Mouse (Mus musculus) lung, postnatal 14 days (tissue): ENCODE measurements at regions not wholly inside any gene's neighbourhood (a gene's known extent, or its start where the extent isn't known, plus 50 kb on each side); places are given as distances from the start of the nearest gene placed in this dataset.
A peak's percentile ranks its signal among the peaks of the same experiment; 100 is the strongest.
"Not testable (repeated sequence)": the region's sequence is repeated elsewhere in the genome, so short reads cannot be mapped to it uniquely, and the experiment has no call there.

Experiments
- DNase-seq: peaks from one replicate; pipeline ENCODE4 v3.0.0; 2021

DNA sequence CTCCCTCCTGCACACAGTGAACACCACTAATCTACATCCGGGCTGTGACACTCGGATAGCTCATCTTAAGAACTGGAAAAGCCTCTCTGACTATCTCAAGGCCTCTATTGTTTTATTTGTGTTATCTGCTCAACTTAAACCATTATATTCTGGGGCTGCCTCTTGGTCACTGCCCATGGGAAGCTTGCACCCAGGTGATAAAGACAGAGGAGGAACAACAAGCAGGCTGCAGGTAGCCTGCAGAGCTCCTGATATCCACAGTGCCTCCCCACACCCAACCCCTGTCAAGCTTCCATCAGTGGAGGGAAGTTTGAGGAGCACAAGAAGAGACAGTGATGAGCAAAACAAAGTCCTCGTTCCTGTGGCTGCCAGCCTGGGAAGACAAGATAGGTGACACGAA is 467.0 kb upstream of the Smim15 start:
- no peak for DNase-seq

DNA sequence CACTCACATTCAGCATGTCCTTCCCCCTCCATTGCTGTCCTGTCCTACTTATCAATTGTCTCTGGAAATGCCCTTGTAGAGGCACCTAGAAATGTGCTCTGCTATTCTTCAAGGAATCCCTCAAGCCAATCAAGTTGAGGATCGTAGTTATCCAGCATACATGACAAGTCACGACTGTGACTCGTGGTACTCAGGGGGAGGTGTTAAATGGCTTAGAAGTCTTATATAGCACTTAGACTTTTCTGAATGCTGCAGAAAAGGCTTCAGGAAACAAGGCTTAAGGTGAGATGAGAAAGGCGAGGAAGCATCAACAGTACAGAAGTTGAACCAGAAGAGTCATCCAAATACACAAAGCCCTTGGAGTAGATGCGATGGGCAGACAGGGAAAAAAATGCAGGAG is 467.5 kb upstream of the Smim15 start:
- no peak for DNase-seq

DNA sequence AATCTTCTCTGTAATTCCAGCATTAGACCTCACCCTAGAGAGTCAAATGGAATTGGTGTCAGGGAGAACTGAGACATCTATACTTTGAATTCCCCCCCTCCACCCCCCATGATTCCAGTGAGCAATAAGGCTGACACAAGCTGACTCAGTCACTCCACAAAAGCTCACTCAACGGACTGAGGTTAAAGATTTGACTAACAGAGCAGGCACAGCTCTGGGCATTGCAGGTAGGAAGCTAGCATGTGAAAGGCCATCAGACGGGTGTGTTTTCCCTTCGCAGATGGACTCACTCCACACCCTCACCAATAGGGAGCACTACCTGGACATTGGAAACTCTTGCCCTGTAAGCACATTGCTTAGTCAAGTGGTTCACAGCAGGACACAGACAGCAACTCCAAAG is 469.2 kb upstream of the Smim15 start:
- DNase-seq, result no peak

DNA sequence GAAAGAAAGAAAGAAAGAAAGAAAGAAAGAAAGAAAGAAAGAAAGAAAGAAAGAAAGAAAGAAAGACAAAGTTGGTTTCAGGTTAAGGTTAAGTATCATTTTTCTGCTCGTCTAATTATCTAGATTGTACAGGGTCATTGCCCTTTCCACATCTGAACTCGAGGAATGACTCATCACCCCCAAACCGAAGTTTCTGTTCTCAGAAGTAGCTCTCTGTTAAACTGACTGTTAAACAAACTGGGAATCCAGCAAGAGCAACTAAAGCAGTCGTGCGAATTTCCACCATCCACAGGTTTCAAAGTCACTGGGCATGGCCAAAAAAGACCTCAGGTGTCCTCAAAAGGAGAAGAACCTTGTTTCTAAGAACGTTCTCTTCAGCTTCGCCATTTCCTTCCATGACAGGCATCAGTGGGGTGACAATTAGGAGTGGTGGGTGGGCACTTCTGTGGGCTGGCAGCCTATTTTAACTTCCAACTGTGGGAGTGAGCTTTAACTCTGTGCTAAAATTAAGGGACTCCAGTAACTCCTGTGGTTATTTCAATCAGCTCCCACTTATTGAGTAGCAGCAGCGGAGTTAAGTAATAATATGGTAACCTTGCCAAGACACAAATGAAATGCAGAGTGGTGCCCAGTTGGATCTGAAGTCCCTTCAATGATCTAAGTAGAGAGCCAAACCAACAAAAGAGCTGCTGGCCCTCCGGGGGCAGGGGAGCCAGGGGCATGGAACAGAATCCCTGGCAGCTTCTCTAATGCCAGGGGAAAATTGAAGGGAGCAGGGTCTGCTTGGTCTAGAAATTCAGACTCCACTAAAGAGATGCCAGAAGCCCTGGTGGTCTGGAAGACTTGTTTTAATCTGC is 470.5 kb upstream of the Smim15 start:
- no peak for DNase-seq

DNA sequence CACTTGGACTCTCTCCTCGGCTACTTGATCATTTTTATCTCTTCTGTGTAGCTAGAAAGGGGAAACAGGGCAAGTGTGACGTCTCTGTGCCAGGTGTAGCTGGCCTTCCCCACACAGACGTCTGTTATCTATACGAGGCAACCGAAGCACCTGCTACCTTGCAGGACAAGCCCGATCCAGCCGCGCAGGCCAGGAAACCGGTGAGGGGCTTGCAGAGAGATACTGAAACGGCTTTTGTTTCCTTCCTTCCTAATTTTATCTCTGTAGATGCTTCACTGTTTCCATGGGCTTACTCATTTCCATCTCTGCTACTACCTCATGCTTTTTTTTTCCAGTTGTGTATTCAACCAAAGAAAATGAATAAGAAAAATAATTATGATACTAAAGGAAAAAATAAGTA is 472.7 kb upstream of the Smim15 start:
- DNase-seq, result no peak

DNA sequence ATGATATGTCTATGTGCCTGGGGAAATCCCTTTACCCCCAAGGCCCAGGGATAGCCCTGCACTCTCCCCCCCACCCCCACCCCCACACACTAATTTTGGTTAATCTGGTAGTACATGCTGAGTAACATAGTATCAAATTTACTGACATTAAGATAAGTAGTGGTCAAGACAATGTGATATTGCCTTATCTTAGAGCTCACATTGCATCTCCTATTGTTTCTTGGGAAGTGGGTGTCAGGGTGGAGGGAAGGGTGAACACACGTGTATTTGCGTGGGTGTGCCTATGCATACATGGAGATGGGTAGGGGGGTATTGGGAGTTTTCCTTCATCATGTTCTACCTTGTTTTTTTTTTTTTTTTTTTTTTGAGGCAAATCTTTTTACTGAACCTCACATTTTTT is 474.8 kb upstream of the Smim15 start:
- no peak for DNase-seq

DNA sequence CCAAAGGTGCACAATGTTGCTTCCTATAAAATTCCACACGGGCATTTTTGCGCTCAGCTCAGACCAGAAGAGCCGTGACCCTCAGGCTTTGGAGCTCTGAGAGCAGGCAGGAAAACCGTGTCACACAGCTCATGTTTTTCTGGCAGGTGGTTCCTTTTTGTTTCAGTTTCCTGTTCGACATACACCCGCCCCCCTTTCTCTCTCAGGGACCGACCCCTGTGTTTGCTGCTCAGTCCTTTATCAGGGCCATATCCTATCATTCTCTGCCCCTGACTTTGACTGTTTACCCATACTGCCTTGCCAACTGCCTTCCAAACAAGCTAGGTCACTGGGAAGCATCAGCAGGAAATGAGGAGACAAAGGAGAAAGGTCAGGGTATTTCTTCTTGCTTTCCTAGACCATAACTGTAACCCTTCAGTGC is 475.5 kb upstream of the Smim15 start:
- DNase-seq, result peak; percentile 25

DNA sequence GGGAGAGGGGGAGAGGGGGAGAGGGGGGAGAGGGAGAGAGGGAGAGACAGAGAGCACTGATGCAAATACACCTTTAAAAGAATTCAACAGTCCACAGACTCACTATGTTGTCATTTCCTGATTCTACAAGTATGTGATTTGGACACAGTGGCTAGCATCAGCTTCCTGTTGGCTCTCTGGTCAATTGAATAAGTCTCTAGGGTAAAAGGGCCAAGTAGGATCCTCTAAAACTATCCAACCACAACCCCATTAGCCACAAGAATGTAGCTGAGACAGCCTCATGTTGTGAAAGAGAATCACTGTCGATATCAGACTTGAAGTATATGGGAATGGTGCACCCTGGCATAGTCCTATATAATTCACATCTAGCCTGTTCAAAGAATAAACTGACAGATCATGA is 481.8 kb upstream of the Smim15 start:
- DNase-seq, result no peak

DNA sequence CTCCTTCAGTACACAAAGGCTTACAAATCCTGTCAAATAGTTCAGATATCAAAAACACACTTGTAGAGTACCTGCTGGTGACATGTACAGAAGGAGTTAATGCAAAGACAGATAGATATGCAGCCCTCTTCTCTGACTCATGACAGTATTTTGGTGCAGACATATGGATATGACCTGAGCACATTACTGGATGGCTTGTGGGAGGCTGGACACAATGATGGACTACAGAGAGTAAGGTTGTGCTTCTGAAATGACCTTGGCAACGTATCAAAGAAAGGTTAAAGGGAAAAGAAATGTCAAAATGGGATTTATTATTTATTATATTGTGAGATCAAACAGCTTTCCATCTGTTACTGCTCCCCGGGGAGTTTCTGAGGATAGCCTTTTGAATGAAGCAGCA is 482.7 kb upstream of the Smim15 start:
- DNase-seq, result no peak

DNA sequence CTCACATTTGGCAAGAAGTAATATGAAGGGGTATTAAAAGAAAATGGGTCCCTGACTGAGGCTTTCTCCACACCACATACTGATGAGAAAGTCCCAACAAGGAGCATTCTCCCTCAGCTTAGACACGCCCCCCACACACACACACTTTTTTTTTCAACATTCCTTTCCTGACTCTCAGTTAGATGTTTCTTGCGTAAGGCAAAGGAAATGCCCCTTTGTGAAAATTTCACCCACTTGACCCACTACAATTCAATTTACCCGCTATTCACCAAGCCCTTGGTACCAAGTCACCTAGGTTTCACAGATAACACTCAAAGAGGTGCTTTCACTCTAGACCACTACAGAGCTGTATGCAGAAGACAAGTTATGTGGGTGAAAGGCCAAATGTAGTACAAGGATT is 488.3 kb upstream of the Smim15 start:
- DNase-seq, result no peak

DNA sequence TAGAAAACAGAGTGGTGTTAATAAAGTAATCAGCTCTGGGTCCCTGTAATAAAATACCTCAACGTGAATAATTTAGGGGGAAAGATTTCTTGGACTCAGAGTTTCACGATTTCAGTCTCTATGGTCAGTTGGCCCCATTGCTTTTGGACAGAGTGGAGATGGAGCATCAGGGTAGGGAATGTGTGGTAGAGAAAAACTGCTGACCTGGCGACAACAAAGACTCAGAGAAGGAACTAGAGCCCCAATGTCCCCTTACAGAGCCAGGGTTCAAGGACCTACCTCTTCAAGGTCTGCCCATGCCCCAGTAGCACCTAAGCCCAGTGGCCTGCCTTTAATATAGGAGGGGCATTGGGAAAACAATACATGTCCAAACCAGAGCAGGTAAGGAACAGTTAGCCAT is 490.2 kb upstream of the Smim15 start:
- DNase-seq, result no peak

DNA sequence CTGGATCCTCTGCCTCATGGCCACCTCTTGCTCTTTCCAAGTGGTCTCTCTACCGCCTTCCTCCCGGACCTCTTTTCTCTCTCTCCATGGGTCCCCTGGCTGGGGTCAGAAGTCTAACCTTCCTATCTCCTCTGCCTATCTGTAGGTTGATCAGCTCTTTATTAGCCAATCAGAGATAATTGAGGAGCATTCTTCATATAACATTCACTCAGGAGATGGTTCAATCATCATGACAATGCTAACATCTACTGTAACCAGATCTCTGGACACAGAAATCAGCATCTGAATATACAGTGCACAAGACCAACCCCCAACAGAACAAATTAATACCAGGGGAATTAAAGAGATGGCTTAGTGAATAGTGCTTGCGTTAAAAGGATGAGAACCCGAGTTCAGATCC is 492.1 kb upstream of the Smim15 start:
- no peak for DNase-seq

DNA sequence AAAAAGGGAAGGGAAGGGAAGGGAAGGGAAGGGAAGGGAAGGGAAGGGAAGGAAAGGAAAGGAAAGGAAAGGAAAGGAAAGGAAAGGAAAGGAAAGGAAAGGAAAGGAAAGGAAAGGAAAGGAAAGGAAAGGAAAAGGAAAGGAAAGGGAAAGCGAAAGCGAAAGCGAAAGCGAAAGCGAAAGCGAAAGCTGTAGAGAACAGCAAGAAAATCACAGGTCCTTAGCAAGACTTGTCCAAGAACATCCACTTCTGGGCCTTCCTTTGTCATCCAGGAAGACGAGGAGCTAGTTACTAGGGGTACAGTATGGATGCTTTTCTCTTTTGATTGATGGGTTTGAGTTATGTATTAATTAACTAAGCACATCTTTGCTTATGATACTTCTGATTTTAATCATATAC is 494.3 kb upstream of the Smim15 start:
- DNase-seq, result not testable (repeated sequence)

DNA sequence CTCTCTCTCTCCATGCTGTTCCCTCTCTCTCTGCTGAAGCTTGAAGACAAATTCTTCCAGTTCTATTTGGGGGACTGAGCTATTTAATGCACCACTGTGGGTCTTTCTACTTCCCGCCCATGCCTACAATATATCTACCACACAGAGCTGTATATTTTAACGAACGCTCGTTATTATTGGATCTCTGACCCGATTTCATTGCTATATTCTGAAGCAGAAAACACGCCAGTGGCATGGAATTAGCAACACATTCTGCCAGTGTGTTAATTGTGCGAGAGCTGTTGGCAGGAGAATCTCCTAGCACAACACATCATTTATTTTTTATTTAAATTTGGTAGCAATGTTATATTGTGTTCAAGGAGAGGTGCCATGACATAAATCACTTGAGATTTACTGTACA is 497.2 kb upstream of the Smim15 start:
- no peak for DNase-seq

DNA sequence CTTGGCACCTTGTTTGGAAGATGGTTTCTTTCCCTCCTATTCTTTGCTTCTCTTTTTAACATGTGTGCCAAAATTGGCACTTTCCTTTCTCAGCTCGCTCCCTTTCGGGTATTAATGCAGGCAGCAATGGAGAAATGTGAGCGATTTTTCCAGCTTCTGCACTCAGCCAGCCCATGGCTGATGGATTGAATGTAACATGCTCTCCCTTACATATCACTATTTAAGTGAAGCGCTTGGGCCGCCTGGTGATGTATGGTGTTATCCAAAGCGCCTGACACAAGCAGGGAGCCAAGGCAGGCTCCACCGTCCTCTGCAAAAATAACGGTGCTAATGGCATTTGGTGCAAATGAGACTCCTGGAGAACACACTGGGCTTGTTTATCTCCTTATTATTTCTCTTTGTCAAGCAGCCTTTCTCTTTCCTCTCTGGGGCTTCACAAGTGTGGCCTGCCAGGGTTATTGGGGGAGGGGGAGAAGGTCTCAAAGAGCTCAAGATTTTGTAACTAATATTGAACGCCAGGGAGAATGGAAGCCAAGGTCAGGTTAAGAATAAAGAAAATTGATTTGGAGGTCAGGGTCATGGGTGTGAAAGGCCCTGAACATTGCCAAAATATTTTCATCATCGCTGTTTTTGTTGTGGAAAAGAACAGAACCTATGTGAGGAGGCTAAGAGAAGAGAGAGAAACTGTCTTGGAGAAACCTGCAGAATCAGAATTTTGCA is 497.9 kb upstream of the Smim15 start:
- no peak for DNase-seq

DNA sequence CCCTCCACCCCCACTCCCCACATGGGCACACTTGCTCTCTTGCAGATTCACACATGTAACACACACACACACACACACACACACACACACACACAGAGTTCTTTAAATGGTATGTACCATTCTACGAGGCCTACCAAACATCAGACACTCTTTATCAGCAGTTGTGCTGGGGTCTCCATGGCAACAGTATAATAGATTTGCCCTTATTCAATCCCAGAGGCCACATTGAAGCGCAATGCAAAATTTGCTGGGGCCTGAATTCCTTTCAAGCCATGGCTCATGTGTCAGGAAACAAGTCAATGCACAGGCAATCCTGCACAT is 502.7 kb upstream of the Smim15 start:
- DNase-seq, result no peak

DNA sequence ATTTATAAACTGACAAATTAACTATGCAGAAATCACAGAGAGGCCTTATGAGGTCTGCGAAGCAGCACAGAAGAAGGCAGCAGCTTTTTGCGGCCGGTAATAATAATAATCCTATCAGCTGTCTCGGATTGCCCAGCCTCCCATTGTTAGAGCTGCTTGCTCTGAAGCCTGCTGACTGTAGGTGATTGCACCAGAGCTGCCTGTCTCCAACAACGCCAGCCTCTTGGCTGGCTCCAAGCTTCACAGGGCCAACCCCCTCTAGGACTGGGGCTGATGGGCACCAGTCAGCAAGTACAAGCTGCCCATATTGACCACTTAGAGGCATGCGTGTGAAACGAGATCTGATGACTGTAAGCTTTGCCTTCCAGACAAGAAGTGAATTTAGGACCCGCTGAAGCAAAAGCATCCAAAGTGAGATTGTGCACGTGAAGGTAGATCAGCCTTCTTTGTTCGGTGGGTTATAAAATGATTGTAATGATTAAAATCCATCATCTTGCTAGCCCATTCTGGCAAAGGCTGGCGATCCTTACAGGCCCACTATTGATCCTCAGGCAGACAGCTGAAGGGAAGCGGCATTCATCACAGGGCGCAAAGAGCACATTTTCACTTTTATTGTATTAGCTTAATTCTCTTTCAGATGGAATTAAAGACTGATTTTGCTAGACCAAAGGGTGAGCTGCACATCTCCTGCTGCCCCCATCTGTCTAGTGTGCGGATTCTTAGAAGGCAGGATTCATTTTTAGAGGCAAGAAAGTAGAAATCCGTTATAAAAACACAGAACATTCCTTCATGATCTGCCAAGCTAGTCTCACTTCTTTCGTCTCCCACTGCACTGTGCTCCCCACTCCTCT is 503.2 kb upstream of the Smim15 start:
- no peak for DNase-seq

DNA sequence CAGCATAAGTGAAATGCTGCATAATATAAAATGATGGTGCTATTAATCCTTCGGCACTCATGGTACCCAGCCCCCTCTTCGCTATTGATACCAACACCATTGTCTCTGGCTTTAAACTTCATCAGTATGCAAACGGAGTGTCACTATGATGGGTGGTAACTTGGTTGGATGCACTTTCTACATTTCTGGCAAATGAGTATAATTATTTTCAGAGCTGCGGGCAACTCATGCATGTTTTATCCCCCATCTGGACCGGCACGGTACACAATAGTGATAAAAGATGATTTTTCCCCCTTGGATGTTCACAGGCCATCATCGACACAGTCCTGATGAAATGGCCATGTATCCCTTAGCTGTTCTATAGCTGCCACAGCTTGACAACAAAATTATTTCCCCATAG is 503.9 kb upstream of the Smim15 start:
- no peak for DNase-seq

DNA sequence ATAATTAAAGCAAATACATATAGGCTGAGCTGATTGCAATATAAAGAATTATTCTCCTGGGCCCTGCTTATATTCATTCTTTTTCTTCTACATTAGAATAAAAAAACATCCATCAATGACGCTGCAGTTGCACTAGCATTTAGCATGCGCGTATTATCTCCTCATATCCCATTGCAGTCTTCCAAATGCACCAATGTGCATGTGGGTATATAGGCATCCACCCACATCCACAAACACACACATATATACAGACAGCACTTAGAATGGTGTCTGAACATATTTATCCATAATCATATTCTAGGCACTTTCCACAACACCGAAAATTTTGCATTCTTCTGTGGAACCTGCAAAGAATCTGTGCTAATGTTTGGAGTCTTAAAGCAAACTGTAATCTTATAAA is 504.4 kb upstream of the Smim15 start:
- DNase-seq, result no peak

DNA sequence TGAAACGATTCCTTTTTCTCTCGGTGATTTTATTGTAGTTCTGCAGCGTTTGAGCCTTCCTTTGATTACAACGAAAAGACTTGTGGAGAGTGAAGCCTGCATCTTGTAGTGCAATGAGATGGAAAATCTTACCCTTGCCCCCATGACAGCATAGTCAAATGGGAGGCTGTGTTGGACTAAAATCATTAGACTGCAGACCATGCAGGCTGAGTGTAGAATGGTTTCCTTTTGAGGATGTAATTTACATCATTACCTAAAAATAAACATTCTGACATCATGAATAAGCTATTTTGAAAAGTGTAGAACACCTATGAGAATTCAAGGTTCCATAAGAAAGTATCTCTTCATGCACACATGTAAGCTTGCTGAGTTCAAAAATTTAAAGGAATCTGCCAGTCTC is 504.9 kb upstream of the Smim15 start:
- DNase-seq, result no peak

DNA sequence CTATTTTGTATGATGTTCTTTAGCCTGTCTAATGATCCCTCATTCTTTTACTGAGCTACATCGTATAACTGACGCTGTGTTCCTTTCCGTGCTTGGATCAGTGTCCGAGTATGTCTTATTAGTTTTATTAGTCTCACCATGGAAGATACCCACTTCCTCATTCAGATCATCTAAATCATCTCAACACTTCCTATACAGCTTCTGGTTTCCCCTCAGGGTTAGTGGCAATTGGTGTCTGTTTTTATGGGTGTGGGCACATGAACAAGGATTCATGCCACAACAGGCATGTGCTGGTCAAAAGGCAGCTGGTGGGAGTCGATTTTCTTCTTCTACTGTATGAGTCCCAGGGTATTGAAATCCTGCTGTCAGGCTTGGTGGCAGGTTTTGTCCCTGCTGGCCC is 509.0 kb upstream of the Smim15 start:
- no peak for DNase-seq

DNA sequence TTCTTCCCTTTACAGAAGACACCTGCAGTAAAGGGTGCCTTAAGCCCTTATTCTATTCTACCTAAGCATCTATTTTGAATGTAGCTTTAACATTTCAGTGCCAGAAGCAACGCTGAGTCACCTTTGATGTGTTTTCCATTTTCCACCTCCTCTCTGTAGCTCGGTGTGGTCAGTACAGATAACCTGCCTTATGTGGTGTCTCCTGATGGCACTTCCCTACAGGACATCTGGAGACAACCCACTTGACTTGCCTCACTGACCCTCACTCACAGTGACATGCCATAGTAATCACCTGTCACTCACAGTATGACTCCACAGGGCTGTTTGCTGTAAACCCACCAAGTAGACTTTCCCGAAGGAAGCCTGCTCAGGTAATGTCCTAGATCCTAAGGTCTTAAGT is 510.9 kb upstream of the Smim15 start:
- no peak for DNase-seq

DNA sequence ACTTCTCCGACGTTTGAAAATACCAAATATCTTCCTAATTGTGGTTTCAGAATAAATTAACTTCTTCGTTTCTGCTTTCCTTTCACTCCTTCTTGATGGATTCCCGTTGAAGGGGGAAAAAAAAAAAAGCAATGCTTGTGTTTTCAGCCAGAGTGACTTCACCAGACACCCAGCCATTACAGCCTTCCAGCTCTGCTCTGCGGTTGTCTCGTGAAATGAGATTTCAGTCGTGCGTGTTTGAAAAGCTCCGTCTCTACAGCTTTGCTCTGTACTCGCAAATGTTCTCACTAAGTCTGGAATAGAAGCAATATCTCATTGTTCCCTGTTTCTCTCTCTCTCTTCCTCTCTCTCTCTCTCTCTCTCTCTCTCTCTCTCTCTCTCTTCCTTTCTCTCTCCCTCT is 509.6 kb upstream of the Kif2a start:
- no peak for DNase-seq

DNA sequence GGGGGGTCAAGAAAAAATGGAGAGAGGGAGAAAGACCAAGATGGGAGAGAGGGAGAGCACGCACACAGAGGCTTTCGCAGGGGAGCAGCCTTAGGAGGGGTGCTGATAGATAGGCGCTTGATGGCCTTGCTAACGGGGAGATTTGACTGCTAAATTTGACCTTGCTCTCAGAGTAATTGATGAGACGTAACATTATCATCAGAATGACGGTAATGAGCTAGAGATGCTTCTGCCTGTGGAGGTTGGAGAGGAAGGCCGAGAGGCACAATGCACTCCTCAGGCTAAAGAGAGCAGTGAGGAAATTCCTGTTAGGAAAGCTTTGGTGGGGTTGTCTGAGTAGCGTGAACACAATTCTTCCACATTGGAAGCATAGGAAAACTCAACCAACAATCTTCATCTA is 509.1 kb upstream of the Kif2a start:
- no peak for DNase-seq
